Mouse (Mus musculus) testis, adult 10 weeks (tissue): ENCODE measurements around the gene Gata2. TPM values are rescaled to one million over a fixed set of nuclear protein-coding genes. Genes with fewer than 3 reads are reported as not detected.

Experiments
- polyA plus RNA-seq: library from polyadenylated mRNA; stranded (reverse); fragments of 350-450 nt; fragmentation: Illumina TruSeq; extraction: RNeasy Lipid Tissue Mini Kit (QIAGEN cat#74804); gene quantifications from one replicate; pipeline ENCODE4 v1.2.3, GENCODE M21; 2014; ENCODE audit warnings: low read depth, low replicate concordance

Gata2 gene
- polyA plus RNA-seq: 4.5 TPM

GRCm38 (mm10) chr6:88193433-88194052, at the start of gene Gata2:
Gata2 (plus strand) TSS chr6:88193891.

GRCm38 (mm10) chr6:88221968-88222367, 28.3 kb downstream of the Gata2 start, which contains the start of gene Dnajb8:
Dnajb8 (plus strand) TSS chr6:88222268.

Other genes starting within 250 kb of the Gata2 start
- gene H1fx, start 212.3 kb upstream of the Gata2 start, polyA plus RNA-seq: not detected
- gene Rab7, start 148.6 kb upstream of the Gata2 start, polyA plus RNA-seq: 56.7 TPM
- 174 TPM for gene Rpn1, start 109.4 kb upstream of the Gata2 start, polyA plus RNA-seq
- 36.5 TPM for gene Dnajb8, start 28.4 kb downstream of the Gata2 start, polyA plus RNA-seq